Mouse (Mus musculus) right cerebral cortex, postnatal 4 days (tissue): ENCODE data around the gene Ptprn2.

Experiments
- DNase-seq: peaks from one replicate; pipeline ENCODE4 v3.0.0-alpha.2; 2022

Ptprn2 gene

GRCm38 (mm10) chr12:116653684-116654083 is 168.2 kb downstream of the Ptprn2 start:
- no peak for DNase-seq

GRCm38 (mm10) chr12:116660076-116660475 is 174.6 kb downstream of the Ptprn2 start:
- DNase-seq = no peak

- DNase-seq = no peak
These were observed 175.5 kb downstream of the Ptprn2 start for GRCm38 (mm10) chr12:116661018-116661417.

DNA sequence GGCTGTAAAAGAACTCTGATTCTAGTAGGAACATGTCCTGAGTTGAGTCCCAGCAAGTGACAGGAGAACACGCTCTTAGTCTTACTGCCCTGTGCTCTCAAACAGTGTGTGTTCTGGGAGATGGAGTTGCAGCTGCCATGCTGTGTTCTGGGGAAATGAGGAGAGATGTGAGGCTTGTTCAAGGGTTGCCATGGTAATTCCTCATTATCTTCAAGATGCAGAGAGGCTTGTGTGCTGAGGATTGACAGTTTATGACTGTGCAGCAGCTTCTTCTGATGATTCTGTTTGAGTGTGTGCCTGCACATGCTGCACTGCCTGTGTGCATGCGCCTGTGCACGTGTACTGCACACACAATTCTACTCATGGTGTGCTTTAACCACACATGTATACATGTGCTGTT is 192.2 kb downstream of the Ptprn2 start:
- DNase-seq = peak; percentile 16

GRCm38 (mm10) chr12:116689832-116690231 is 204.3 kb downstream of the Ptprn2 start:
- no peak for DNase-seq

DNA sequence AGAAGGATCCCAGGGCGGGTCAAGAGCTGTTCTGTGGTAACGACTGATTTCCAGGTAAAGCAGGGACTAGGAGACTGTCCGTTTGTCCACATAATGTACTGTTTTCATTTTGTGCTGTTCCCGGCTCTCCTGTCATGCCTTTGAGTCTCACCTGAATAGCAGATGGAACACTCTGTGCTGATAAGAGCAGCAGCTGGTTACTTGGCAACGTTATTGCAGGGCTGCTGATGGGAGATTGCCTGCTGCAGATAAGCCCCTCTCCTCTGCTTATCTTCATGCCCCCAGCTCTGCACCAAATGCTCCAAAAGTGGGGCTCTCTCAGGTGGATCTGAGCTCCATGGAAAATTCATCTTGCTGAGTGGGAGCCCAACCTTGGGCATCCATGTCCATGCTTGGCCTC is 224.0 kb downstream of the Ptprn2 start:
- DNase-seq = no peak

GRCm38 (mm10) chr12:116710716-116711115 is 225.2 kb downstream of the Ptprn2 start:
- no peak for DNase-seq

DNA sequence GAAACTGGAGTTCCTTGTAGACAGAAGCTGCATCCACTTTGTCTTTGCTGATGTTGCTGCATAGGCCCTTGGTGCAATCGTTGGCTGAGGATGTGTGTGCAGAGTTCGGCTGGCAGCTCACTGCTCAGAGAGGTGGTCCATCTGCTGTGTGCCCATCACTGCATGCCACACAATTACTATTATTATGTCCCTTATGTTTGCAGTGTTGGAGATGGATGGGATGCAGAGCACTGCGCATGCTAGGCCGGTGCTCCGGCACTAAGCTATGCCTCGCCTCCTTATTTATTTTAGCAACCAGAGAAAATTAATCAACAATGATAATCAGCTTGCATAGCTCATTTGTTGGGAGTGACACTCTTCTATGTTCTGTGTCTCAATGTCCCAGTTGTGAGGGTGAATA is 225.6 kb downstream of the Ptprn2 start:
- no peak for DNase-seq

DNA sequence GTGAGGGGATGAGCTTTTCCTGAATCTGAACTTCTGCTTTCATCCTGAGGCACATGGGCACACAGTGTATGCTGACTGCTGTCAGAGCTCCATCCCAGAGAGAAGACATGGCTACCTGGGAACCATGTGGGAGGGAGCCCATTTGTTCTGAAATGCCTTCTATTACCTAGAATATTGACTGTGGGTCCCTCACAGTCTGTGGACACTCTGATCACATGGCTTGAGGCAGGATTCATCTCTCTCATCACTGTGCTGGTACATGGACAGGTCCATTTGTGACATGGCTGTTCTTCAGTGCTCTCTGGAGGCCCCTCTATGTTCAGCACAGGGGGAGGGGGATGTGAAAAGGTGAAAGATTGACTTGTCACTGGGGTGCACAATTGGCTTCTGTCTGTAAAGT is 227.6 kb downstream of the Ptprn2 start:
- no peak for DNase-seq

DNA sequence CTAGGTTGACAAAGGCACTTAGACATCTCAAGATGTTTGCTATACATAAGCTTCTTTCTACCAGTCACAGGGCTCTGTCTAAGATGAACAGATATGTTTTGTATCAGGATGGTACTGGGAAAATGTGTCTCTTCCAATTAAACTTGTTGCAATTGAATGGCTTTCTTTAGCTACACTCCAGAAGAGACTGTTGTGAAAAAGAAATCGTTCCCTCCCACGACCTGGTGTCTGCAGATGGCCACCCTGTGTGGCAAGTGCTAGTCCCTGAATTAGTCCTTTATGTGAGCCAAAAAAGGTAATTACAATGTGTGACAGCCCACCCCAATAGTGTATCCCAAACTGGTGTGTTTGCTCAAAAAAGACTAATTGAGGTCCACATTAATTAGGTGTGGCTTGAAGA is 235.5 kb downstream of the Ptprn2 start:
- DNase-seq = no peak

DNA sequence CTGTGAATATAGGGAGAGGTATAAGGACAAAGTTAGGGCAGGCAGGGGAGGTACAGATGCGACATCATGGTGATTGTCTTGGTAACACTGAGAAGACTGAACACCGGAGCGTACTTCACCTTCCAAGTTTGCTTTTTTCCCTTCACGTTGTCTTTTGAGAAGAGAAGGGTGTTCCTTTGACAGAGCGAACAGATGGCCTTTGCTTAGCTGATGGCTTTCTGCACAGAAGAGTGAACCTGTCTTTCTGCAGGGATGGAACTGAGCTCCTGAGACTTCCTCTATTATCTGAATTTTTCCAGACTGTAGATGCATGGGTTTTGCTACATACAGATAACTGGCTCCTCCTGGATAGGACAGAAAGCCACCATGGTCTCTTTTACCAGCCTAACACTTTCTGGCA is 254.6 kb downstream of the Ptprn2 start:
- DNase-seq = no peak

DNA sequence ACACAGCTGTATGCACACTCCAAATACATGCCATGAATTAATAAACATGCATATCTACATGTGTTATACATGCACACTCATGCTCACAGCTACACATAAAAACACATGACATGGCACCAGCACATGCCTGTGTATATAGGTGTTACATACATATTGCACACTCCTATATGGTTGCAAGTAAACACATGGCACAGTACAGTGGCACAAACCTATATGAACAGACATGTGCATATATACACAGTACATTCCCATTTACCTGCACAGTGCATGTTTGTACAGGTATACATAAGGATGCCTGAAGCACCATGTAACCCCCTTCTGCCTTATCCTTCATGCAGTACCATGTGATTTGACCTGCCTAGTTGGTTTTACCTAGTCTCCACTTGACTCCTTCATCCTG is 255.8 kb downstream of the Ptprn2 start:
- DNase-seq = no peak

DNA sequence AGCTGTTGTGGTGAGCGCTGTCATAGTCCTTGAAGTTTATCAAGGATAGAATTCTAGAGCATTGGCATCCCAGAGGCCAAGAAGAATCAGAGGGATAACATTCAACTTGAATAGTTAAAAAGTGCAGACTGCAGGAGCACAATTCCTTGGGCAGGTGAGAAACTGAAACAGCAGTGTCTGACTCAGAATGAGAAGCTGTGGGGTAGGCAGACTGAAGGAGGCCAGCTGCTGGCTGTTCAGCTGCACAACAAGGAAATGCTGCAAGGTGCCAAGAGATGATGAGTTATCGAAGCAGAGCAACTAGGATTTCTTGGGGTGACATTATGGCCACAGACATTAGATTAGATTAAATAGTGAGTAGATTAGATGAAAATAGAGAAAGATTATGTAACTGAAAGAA is 260.9 kb downstream of the Ptprn2 start:
- no peak for DNase-seq

DNA sequence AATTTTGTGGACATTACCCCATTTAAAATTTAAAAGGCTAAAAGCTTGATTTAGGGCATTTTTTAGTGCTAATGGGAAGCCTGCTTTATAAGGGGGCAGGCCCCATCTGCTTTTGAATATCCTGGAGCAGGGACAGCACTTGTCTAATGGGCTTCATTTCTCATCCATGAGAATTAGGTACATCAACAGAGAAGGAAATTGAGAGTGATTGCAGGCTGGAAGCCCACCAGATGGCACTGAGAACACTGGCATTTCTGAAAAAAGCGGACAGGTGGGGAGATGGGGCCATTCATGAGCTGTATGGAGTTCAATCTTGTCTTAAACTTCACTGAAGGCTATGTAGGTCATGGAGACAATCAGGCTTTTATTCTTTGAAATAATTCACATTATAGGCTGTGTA is 267.3 kb downstream of the Ptprn2 start:
- no peak for DNase-seq

- DNase-seq = no peak
These were observed 278.4 kb downstream of the Ptprn2 start for GRCm38 (mm10) chr12:116763961-116764360.

DNA sequence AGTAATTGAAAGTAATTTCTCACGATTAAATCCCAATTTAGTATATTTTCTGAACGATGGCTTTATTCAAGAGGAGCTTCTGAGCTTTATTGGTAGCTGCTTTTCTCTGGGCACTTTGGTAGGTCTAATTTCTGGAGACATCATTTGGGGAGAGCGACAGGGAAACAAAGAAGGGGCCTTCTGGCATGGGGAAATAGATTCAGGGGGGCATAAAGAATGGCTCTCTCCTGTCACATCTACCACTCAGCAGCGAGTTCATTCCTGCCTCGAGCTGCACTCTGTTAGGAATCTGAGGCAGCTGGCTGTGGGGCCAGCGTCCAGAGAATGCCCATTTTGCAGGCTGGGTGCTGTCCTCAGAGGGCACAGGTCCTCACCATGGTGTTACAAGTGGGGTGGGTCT is 285.4 kb downstream of the Ptprn2 start:
- DNase-seq = no peak

- DNase-seq = no peak
These were observed 286.0 kb downstream of the Ptprn2 start for GRCm38 (mm10) chr12:116771493-116771892.

DNA sequence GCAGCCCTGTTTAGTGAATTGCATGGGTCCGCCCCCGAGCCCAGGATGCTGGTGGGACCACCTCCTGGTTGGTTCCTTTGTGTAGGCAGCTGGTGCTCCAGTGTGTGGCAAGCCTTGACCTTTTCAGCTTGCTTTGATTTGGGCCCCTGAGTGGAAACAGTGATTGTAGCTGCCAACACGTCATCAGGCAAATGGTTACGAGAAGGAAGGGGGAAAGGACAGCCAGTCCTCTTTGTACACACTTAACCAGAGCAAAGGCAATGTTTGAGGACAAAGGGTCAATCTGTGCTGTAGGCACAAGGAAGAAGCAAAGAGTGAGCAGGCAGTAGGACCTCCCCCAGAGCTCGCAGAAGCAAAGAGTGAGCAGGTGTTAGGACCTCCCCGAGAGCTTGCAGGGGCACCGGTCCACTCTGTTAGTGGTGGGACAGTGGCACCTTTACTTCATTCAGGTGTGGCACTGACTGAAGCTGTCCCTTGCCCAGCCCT is 286.6 kb downstream of the Ptprn2 start:
- no peak for DNase-seq

DNA sequence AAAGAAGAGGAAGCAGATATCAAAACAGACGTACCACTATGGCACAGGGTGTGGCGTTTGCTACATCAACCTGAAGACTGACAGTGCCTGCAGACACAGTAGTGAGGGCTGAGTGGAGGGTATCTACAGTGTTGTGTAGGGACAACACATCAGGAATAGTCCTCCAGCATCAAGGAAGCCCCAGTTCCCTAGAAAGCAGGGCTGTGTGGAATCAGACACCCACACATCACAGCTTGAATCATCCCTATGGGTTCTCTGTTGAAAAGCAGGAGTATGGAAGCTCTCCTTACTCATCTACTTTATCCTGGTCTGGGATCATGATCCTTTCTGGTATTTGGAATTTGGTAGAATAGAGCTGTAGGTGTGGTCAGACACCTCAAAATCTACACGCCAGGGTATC is 287.8 kb downstream of the Ptprn2 start:
- no peak for DNase-seq

GRCm38 (mm10) chr12:116776447-116776846 is 290.9 kb downstream of the Ptprn2 start:
- no peak for DNase-seq

DNA sequence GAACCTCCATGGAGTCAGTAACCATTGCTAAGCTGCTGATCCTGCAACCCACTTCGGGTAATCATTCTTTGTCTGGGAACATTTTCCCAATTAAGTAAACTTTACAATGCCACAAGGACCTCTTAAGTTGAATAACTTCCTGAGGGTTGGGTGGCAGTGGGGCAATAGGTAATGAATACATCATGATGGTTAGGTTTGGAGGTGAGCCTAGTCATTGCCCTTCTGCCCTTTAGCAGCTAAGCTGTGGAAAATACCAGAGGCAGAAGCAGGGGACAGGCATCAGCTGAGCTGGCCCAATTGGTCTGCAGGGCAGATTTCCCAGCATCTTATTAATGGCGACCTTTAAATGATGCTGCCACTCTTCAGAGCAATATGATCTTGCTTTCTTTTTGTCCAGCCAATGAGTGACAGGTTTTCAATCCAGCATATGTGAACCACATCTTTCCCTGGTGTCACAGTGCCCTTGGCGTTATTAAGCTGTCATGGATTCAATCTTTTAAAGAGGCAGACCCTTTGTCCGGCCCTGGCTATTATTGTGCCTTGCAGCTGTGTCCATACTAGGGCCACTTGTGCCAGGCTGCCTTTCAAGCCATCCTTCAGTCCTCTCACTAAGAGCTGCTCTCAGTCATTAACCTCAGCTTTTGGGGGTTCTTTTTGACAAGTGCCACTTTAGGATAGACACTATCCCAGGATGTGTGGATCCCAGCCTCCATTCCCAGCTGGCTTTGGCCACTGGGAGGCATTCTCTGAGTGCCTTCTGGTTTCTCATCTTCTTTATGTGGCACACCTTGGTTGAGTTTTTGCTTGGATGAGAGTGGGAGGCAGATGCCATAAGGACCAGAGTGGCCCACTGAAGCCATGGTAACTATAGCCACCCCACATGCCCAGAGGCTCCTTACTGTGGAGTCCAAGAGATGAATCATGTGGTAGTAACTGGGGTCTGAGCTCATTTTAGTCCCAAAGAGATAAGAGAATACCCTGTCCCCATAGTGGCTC is 292.9 kb downstream of the Ptprn2 start:
- no peak for DNase-seq

- no peak for DNase-seq
These were observed 294.9 kb downstream of the Ptprn2 start for GRCm38 (mm10) chr12:116780419-116780818.

DNA sequence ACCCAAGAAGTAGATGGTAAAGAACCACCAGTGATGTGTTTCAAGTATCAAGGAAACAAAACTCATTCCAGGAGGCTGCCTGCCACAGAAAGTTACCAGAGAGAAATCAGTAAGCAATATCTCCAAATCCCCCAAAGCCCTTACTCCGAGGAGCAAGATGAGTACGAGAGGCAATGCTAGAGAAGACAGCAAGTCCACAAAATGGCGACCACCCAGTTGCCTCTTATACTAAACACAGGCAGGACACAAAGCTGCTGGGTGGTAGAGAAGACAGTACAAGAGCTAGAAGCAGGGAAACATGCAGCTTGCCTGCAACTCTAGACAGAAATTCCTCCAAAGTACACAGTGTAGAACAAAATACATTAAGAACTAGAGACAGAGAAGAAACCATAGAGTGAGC is 300.2 kb downstream of the Ptprn2 start:
- no peak for DNase-seq

DNA sequence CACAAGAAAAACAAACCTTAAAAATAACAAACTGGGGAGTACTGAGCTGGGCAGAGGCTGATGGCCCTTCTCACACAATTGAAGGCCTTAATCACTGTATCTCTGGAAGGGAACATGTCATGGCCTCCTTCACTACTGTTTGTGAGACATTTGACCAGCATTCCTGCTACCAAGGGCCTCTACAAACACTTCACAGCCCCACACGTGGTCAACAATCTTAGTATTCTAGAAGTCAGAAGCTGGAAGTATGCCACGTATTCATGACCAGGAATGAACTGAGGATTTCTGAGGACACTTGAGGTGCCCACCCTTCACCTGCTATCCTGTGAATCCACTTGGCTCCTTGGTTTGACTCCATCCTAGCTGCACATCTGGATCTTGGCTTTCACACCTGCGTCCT is 302.8 kb downstream of the Ptprn2 start:
- no peak for DNase-seq

- no peak for DNase-seq
These were observed 317.8 kb downstream of the Ptprn2 start for GRCm38 (mm10) chr12:116803331-116803730.
